ENCODE assay signal across 22 mouse cellular contexts in genomic region chr6:48785601-48786000, GRCm38 (mm10). TPM values are rescaled to one million over a fixed set of nuclear protein-coding genes. Genes with fewer than 3 reads are reported as not detected.
DNase-seq lines count a peak whose midpoint lies in the region; ATAC-seq and TF ChIP-seq lines count a peak whose summit lies in the region.
"Had no signal": no experiment of that assay in that cellular context is flagged by ENCODE, and none has a peak within 500 bp of the region (broad histone marks: within the 10 kb centered on the region; RNA-seq: fewer than 3 reads in every experiment).

No protein-coding gene starts in this region.

- H3K36me3 ChIP-seq in intestine, postnatal 0 days (ENCODE audit: control insufficient read depth, insufficient read depth), result no peaks in the 10 kb centered on the region
- H3K36me3 ChIP-seq in intestine, embryonic 16.5 days (ENCODE audit: control insufficient read depth, insufficient read depth, low read length), result no peaks in the 10 kb centered on the region
- no peaks in the 10 kb centered on the region for H3K36me3 ChIP-seq in lung, embryonic 14.5 days (ENCODE audit: insufficient read depth)
- H3K36me3 ChIP-seq: embryonic facial prominence, embryonic 13.5 days; forebrain, embryonic 12.5 days; G1E; hindbrain, embryonic 10.5 days had no signal

- no peak for ATAC-seq in intestine, postnatal 0 days
- ATAC-seq in intestine, embryonic 16.5 days, result no peak
- no peak for ATAC-seq in lung, embryonic 14.5 days (ENCODE audit: insufficient read depth)
- ATAC-seq: CD4-positive, CD25-positive, alpha-beta regulatory T cell, adult 4 months; forebrain, embryonic 16.5 days had no signal

- H3K9ac ChIP-seq in intestine, postnatal 0 days (ENCODE audit: low read depth, low read length), result no peak overlapping the region
- H3K9ac ChIP-seq in intestine, embryonic 16.5 days (ENCODE audit: low read depth, low read length), result no peak overlapping the region
- no peak overlapping the region for H3K9ac ChIP-seq in lung, embryonic 14.5 days
- H3K9ac ChIP-seq: embryonic facial prominence, embryonic 13.5 days; forebrain, embryonic 12.5 days; hindbrain, embryonic 14.5 days had no signal

- DNase-seq in adrenal gland, adult 2 months, result peak; percentile 33
- DNase-seq in adrenal gland, adult 8-10 months, result no peak
- peak; percentile 49 for DNase-seq in lung, embryonic 14.5 days
- no peak for DNase-seq in lung, adult 2 months
- peak; percentile 67 for DNase-seq in Muller cell, postnatal 12 days (ENCODE audit: inconsistent ontology term)
- no peak for DNase-seq in layer of hippocampus, adult 11-12 months (ENCODE audit: low spot score)
- DNase-seq: adrenal gland, postnatal 25 days; B cell, adult 2 months; cerebellum, adult 18-20 months; cerebellum, adult 9-11 months; cerebellum, postnatal 36 days had no signal

- 57% methylated on average over 2 of the region's 2 CpGs for WGBS in intestine, postnatal 0 days
- 73% methylated on average over 2 of the region's 2 CpGs for WGBS in intestine, embryonic 16.5 days
- 53% methylated on average over 2 of the region's 2 CpGs for WGBS in lung, embryonic 14.5 days
- WGBS in lung, adult 2 months, result 58% methylated on average over 2 of the region's 2 CpGs

- H3K4me3 ChIP-seq in intestine, postnatal 0 days (ENCODE audit: low read depth, low read length), result no peak overlapping the region
- H3K4me3 ChIP-seq in intestine, embryonic 16.5 days (ENCODE audit: low read length), result no peak overlapping the region
- no peak overlapping the region for H3K4me3 ChIP-seq in lung, embryonic 14.5 days (ENCODE audit: low read depth, low read length)
- no peak overlapping the region for H3K4me3 ChIP-seq in lung, adult 2 months (replicated peaks; ENCODE audit: extremely low read depth, low read depth, low read length)
- H3K4me3 ChIP-seq: embryonic facial prominence, embryonic 13.5 days; forebrain, embryonic 12.5 days; hindbrain, embryonic 10.5 days had no signal

- no peaks in the 10 kb centered on the region for H3K4me1 ChIP-seq in intestine, postnatal 0 days (replicated peaks; ENCODE audit: control insufficient read depth, insufficient read depth, low read length)
- no peaks in the 10 kb centered on the region for H3K4me1 ChIP-seq in intestine, embryonic 16.5 days (ENCODE audit: control insufficient read depth, insufficient read depth, low read length)
- peaks cover 17% of the 10 kb centered on the region for H3K4me1 ChIP-seq in lung, embryonic 14.5 days (ENCODE audit: insufficient read depth)
- peaks cover 6% of the 10 kb centered on the region for H3K4me1 ChIP-seq in lung, adult 2 months (ENCODE audit: control insufficient read depth, insufficient read depth, low read length)
- H3K4me1 ChIP-seq: embryonic facial prominence, embryonic 13.5 days; forebrain, embryonic 12.5 days; hindbrain, embryonic 10.5 days had no signal

- peak overlapping the region; percentile 11; the same call in 1 of the 2 replicates for H3K27ac ChIP-seq in intestine, postnatal 0 days (ENCODE audit: low read depth, low read length)
- no peak overlapping the region for H3K27ac ChIP-seq in intestine, embryonic 16.5 days (ENCODE audit: low read length)
- peak overlapping the region; percentile 8; the same call in 1 of the 2 replicates for H3K27ac ChIP-seq in lung, embryonic 14.5 days (ENCODE audit: low read depth)
- H3K27ac ChIP-seq: embryonic facial prominence, embryonic 13.5 days; forebrain, embryonic 12.5 days; hindbrain, embryonic 10.5 days; hindbrain, embryonic 14.5 days had no signal

- no peak for TF ChIP-seq CTCF in intestine, postnatal 0 days (IDR thresholded peaks at IDR 0.05; ENCODE audit: low read depth)
- TF ChIP-seq CTCF in lung, embryonic 14.5 days (IDR thresholded peaks at IDR 0.05; ENCODE audit: low read depth), result no peak
- no peak for TF ChIP-seq CTCF in lung, adult 2 months (IDR thresholded peaks at IDR 0.05; ENCODE audit: insufficient read depth, low read length)

- no peaks in the 10 kb centered on the region for H3K27me3 ChIP-seq in intestine, postnatal 0 days (replicated peaks; ENCODE audit: control insufficient read depth, insufficient read depth, low read length)
- H3K27me3 ChIP-seq in intestine, embryonic 16.5 days (replicated peaks; ENCODE audit: control insufficient read depth, insufficient read depth, low read length), result no peaks in the 10 kb centered on the region
- H3K27me3 ChIP-seq in lung, embryonic 14.5 days (ENCODE audit: insufficient read depth, low read length), result no peaks in the 10 kb centered on the region
- H3K27me3 ChIP-seq: embryonic facial prominence, embryonic 13.5 days; forebrain, embryonic 12.5 days had no signal

- H3K9me3 ChIP-seq in intestine, postnatal 0 days (ENCODE audit: control insufficient read depth), result no peaks in the 10 kb centered on the region
- no peaks in the 10 kb centered on the region for H3K9me3 ChIP-seq in intestine, embryonic 16.5 days (ENCODE audit: control insufficient read depth, low read length)
- no peaks in the 10 kb centered on the region; the same call in 1 of the 2 replicates for H3K9me3 ChIP-seq in lung, embryonic 14.5 days (ENCODE audit: low read depth, low read length)
- H3K9me3 ChIP-seq: embryonic facial prominence, embryonic 13.5 days; forebrain, embryonic 12.5 days; G1E; hindbrain, embryonic 10.5 days had no signal

- no peak for TF ChIP-seq POLR2A in lung, adult 2 months (IDR thresholded peaks at IDR 0.05; ENCODE audit: borderline replicate concordance, extremely low read depth, low read depth, low read length)

- H3K4me2 ChIP-seq in intestine, postnatal 0 days (replicated peaks; ENCODE audit: low read depth), result no peak overlapping the region
- H3K4me2 ChIP-seq in intestine, embryonic 16.5 days (ENCODE audit: low read depth, low read length), result no peak overlapping the region
- H3K4me2 ChIP-seq in lung, embryonic 14.5 days, result no peak overlapping the region
- H3K4me2 ChIP-seq: embryonic facial prominence, embryonic 13.5 days; forebrain, embryonic 12.5 days; hindbrain, embryonic 14.5 days had no signal

RNA-seq across cellular contexts. Expression of gene Gimap3, which starts 14.9 kb away (rescaled TPM):
- total RNA-seq in adrenal gland, adult 2 months (2021), result 10 to 100 TPM in 1 of 2 experiments, 1 to 10 TPM in 1; 5.2 to 10.3 TPM
- 1.5 TPM in 2 replicates for polyA plus RNA-seq in adrenal gland, adult 2 months (2012; rRNA removed)
- 10 to 100 TPM in 3 of 4 experiments, 1 to 10 TPM in 1; 9.6 to 18.3 (median 13.7) TPM for total RNA-seq in adrenal gland, adult 8-10 months (2022)
- 0.58 and 0.64 TPM in 2 replicates for polyA plus RNA-seq in intestine, postnatal 0 days (2015; fragmentation: Nextera tagmentation; extraction: Ambion mirVana)
- polyA plus RNA-seq in intestine, embryonic 16.5 days (2015; fragmentation: Nextera tagmentation; extraction: Ambion mirVana), result 0.37 and 0.43 TPM in 2 replicates
- not detected in 2 replicates for polyA plus RNA-seq in lung, embryonic 14.5 days (2014; fragmentation: Nextera tagmentation; extraction: Ambion mirVana)
- 12.5 and 15.4 TPM in 2 replicates for polyA plus RNA-seq in lung, adult 2 months (2012; rRNA removed)
- total RNA-seq: granulocyte monocyte progenitor cell, adult 5-6 weeks had no signal
- polyA plus RNA-seq: embryonic facial prominence, embryonic 13.5 days; forebrain, embryonic 12.5 days; forebrain, embryonic 16.5 days; G1E; heart, embryonic 14.5 days; hindbrain, embryonic 14.5 days had no signal

RNA-seq across cellular contexts. Expression of gene Gimap5, which starts 39.6 kb away (rescaled TPM):
- total RNA-seq in adrenal gland, adult 2 months (2021), result 10 to 100 TPM; 10.5 to 17.1 TPM
- polyA plus RNA-seq in adrenal gland, adult 2 months (2012; rRNA removed), result 10.9 and 14.7 TPM in 2 replicates
- 10 to 100 TPM; 13.9 to 22.5 (median 16.9) TPM for total RNA-seq in adrenal gland, adult 8-10 months (2022)
- 8.4 and 10.6 TPM in 2 replicates for polyA plus RNA-seq in intestine, postnatal 0 days (2015; fragmentation: Nextera tagmentation; extraction: Ambion mirVana)
- polyA plus RNA-seq in intestine, embryonic 16.5 days (2015; fragmentation: Nextera tagmentation; extraction: Ambion mirVana), result 9.7 and 13.8 TPM in 2 replicates
- 20.7 and 21.7 TPM in 2 replicates for polyA plus RNA-seq in lung, embryonic 14.5 days (2014; fragmentation: Nextera tagmentation; extraction: Ambion mirVana)
- 28.6 and 32.8 TPM in 2 replicates for polyA plus RNA-seq in lung, adult 2 months (2012; rRNA removed)
- polyA plus RNA-seq: G1E had no signal

RNA-seq across cellular contexts. Expression of gene Gimap1, which starts 46.7 kb away (rescaled TPM):
- 10 to 100 TPM in 1 of 2 experiments, 1 to 10 TPM in 1; 7.9 to 12.0 TPM for total RNA-seq in adrenal gland, adult 2 months (2021)
- 6.5 and 8.2 TPM in 2 replicates for polyA plus RNA-seq in adrenal gland, adult 2 months (2012; rRNA removed)
- 10 to 100 TPM in 3 of 4 experiments, 1 to 10 TPM in 1; 7.4 to 18.7 (median 11.0) TPM for total RNA-seq in adrenal gland, adult 8-10 months (2022)
- polyA plus RNA-seq in intestine, postnatal 0 days (2015; fragmentation: Nextera tagmentation; extraction: Ambion mirVana), result 15.2 and 17.8 TPM in 2 replicates
- polyA plus RNA-seq in intestine, embryonic 16.5 days (2015; fragmentation: Nextera tagmentation; extraction: Ambion mirVana), result 36.2 and 39.1 TPM in 2 replicates
- polyA plus RNA-seq in lung, embryonic 14.5 days (2014; fragmentation: Nextera tagmentation; extraction: Ambion mirVana), result 35.3 and 37.2 TPM in 2 replicates
- polyA plus RNA-seq in lung, adult 2 months (2012; rRNA removed), result 29.9 and 35.2 TPM in 2 replicates
- total RNA-seq: G1E had no signal
- polyA plus RNA-seq: G1E had no signal

RNA-seq across cellular contexts. Expression of gene Tmem176a, which starts 55.1 kb away (rescaled TPM):
- total RNA-seq in adrenal gland, adult 2 months (2021), result 100 to 1,000 TPM; 303 to 381 TPM
- 314 and 406 TPM in 2 replicates for polyA plus RNA-seq in adrenal gland, adult 2 months (2012; rRNA removed)
- 100 to 1,000 TPM; 404 to 478 (median 432) TPM for total RNA-seq in adrenal gland, adult 8-10 months (2022)
- polyA plus RNA-seq in intestine, postnatal 0 days (2015; fragmentation: Nextera tagmentation; extraction: Ambion mirVana), result 180 and 193 TPM in 2 replicates
- 183 TPM in 2 replicates for polyA plus RNA-seq in intestine, embryonic 16.5 days (2015; fragmentation: Nextera tagmentation; extraction: Ambion mirVana)
- 213 and 226 TPM in 2 replicates for polyA plus RNA-seq in lung, embryonic 14.5 days (2014; fragmentation: Nextera tagmentation; extraction: Ambion mirVana)
- 254 and 269 TPM in 2 replicates for polyA plus RNA-seq in lung, adult 2 months (2012; rRNA removed)
- total RNA-seq: G1E had no signal
- polyA plus RNA-seq: G1E had no signal

RNA-seq across cellular contexts. Expression of gene Tmem176b, which starts 55.7 kb away (rescaled TPM):
- total RNA-seq in adrenal gland, adult 2 months (2021), result 100 to 1,000 TPM; 608 to 699 TPM
- 591 and 724 TPM in 2 replicates for polyA plus RNA-seq in adrenal gland, adult 2 months (2012; rRNA removed)
- total RNA-seq in adrenal gland, adult 8-10 months (2022), result 100 to 1,000 TPM; 722 to 872 (median 775) TPM
- 319 and 320 TPM in 2 replicates for polyA plus RNA-seq in intestine, postnatal 0 days (2015; fragmentation: Nextera tagmentation; extraction: Ambion mirVana)
- 403 and 414 TPM in 2 replicates for polyA plus RNA-seq in intestine, embryonic 16.5 days (2015; fragmentation: Nextera tagmentation; extraction: Ambion mirVana)
- 387 and 409 TPM in 2 replicates for polyA plus RNA-seq in lung, embryonic 14.5 days (2014; fragmentation: Nextera tagmentation; extraction: Ambion mirVana)
- polyA plus RNA-seq in lung, adult 2 months (2012; rRNA removed), result 521 and 609 TPM in 2 replicates
- total RNA-seq: G1E had no signal
- polyA plus RNA-seq: G1E had no signal

Comparison
In these comparisons a context has a peak if more than half of its experiments do, and no peak if none do; other contexts are left out.
1. DNase-seq: peak in adrenal gland, adult 2 months (single experiment), lung, embryonic 14.5 days (single experiment) and Muller cell, postnatal 12 days (single experiment); none in adrenal gland, adult 8-10 months (single experiment), lung, adult 2 months (single experiment) and layer of hippocampus, adult 11-12 months (single experiment).